Mouse (Mus musculus): ENCODE data around the gene Lrguk. TPM values are rescaled to one million over a fixed set of nuclear protein-coding genes. Genes with fewer than 3 reads are reported as not detected.
A peak's percentile ranks its signal among the peaks of the same experiment; 100 is the strongest.

Lrguk gene
- total RNA-seq (2021), result 1 to 10 TPM; 2.7 to 3.4 TPM

GRCm38 (mm10) chr6:34028933-34029745, at the start of gene Lrguk:
Gene Lrguk, plus strand, starts transcription at chr6:34029448.
- peak; percentile 86 to 87 for DNase-seq (ENCODE audit: low spot score in 2 of 2)
- intact Hi-C loops (cut with DNase I), result no loop called here

- intact Hi-C loops (cut with DNase I), result no loop called here
- DNase-seq (ENCODE audit: low spot score in 2 of 2), result no peak
These were observed 46.5 kb upstream of the Lrguk start for GRCm38 (mm10) chr6:33982709-33983108.

DNA sequence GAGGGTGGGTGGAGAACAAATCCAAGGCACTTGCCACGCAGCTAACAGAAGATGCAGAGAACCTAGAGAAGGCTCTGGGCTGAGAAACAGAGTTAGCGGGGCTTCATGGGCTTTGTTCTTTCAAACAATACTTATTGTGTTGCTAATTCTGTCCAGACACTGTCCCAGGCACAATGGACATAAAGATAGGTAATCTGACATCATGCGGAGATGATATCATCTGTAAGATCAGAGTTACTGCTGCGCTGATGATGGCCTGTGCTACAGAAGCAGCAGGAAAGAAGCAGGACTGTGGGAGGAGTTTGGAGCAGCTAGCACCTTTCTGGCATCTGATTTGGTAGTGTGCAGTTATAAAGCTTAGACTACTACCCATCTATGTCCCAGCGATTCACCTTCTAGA, 42.1 kb upstream of the Lrguk start:
- DNase-seq (ENCODE audit: low spot score in 2 of 2), result no peak
- intact Hi-C loops (cut with DNase I), result no loop called here

DNA sequence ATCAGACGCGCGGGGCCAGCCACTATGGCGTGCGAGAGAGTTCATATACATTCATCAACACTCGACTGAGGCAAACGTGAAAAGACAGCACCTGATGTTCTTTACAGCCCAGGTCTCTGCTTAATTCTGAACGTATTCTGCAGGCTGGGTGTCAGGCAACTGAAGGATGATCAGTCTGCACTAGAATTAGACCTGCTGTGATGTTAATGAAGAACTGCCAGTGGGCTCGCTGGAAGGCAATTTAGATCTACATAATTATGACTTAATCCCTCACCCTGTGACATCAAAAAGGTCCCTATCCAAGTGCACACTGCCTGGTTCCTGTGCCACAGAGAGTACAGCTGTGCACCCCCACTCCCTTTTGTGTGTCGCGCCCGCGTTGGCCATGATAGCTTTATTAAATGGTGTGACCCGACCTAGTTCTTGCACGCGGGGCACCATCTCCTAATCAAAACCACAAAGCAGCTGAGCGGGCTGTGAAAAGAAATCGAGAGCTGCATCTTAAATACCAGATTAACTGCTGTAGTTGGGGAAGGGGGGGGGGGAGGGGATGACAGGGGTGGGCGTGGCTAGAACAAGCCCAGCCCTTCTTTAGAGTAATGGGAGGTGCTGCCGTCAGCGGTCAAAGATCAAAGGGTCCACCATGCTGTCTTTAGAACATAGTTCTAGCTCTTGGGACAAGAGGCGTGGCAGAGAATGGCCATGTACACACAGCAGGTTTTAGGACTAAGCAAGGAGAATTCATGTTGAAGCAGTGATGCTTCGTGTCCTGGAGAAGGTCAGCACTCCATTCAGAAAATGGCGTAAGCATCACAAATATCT, 36.8 kb upstream of the Lrguk start:
- DNase-seq (ENCODE audit: low spot score in 2 of 2), result no peak
- intact Hi-C loops (cut with DNase I), result no loop called here

GRCm38 (mm10) chr6:33993842-33994241, 35.4 kb upstream of the Lrguk start:
- intact Hi-C loops (cut with DNase I), result no loop called here
- DNase-seq (ENCODE audit: low spot score in 2 of 2), result no peak

DNA sequence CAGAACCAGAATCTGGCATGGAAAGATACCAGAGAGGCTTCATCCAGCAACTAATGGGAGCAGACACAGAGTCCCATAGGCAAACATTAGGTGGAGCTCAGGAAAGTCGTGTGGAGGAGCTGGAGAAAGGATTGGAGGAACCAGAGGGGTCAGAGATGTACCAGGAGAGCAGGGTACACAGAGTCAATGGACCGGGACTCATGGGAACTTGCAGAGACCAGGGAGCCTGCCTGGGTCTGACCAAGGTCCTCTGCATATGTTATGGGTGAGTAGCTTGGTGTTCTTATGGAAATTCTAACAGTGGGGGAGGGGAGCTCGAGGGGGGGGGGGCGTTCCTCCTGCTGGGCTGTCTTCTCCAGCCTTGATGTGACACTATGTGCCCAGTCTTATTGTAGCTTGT, 30.7 kb upstream of the Lrguk start:
- intact Hi-C loops (cut with DNase I), result no loop called here
- no peak for DNase-seq (ENCODE audit: low spot score in 2 of 2)

DNA sequence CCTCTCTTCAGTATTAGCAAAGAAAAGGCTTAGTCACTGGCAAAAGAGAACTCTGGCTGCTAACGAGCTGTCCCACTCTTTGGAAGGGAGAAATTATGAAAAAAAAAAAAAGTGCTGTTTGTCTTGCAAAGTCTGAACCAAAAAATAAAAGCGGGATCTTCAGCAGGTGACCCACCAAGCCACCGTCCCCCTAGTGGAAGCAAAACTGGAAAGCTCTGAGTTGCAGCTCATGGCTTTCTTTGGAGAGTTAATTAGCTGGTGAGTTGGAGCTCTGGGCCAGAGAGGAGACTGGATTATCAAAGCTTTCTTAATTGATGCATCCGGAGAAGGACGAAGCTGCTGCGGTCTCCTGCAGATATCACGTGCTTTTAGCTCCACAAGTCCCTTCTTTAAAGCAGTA, 29.7 kb upstream of the Lrguk start:
- no peak for DNase-seq (ENCODE audit: low spot score in 2 of 2)
- intact Hi-C loops (cut with DNase I), result no loop called here

GRCm38 (mm10) chr6:34000644-34001043, 28.6 kb upstream of the Lrguk start:
- intact Hi-C loops (cut with DNase I), result no loop called here
- DNase-seq (ENCODE audit: low spot score in 2 of 2), result no peak

DNA sequence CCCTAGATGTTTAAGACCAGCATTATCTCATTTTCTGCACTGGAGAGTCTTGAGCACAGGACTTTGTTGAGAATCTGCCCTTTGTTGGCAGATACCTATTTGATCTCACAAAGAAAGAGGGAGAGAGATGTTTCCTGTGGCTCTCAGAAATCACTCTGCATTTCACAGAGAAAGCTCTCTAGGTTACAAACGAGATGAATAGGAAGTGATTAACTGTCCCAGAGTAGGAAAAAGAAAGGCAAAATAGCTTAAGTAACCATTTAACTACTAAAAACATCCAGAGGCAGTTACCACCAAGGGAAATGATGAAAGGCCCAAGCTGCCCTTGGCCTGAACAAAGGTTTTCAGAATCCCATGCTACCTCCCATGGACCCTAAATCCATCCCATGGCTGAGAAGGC, 26.2 kb upstream of the Lrguk start:
- DNase-seq (ENCODE audit: low spot score in 2 of 2), result no peak
- intact Hi-C loops (cut with DNase I), result no loop called here

DNA sequence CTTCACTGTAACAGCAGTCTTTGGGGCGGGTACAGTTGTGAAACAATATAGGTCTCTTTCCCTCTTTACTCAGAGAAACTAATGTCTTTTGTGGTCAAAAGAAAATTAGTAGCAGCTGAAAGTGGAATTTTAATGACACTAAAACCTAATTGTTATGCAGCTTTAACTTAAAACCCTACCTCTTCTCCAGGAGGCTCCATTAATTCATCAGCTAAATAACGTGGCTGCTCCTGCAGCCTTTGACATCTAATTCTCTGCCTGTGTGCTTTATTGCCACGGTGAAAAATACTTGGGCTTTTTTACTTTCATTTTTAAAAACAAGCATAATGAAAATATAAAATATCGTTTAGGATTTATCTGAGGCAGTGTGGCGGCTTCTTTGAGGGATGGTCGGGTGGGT, 15.8 kb upstream of the Lrguk start:
- no peak for DNase-seq (ENCODE audit: low spot score in 2 of 2)
- intact Hi-C loops (cut with DNase I), result no loop called here

- intact Hi-C loops (cut with DNase I), result no loop called here
- DNase-seq (ENCODE audit: low spot score in 2 of 2), result no peak
These were observed 439 bp downstream of the Lrguk start for GRCm38 (mm10) chr6:34029746-34030027.

GRCm38 (mm10) chr6:34034096-34034495, 4.8 kb downstream of the Lrguk start:
- DNase-seq (ENCODE audit: low spot score in 2 of 2), result no peak
- intact Hi-C loops (cut with DNase I), result no loop called here

GRCm38 (mm10) chr6:34034577-34035461, 5.6 kb downstream of the Lrguk start:
- no peak for DNase-seq (ENCODE audit: low spot score in 2 of 2)
- intact Hi-C loops (cut with DNase I), result no loop called here

GRCm38 (mm10) chr6:34040624-34041235, 11.5 kb downstream of the Lrguk start:
- peak; percentile 70 to 80 for DNase-seq (ENCODE audit: low spot score in 2 of 2)
- intact Hi-C loops (cut with DNase I), result no loop called here

GRCm38 (mm10) chr6:34041589-34042280, 12.5 kb downstream of the Lrguk start:
- no peak for DNase-seq (ENCODE audit: low spot score in 2 of 2)
- intact Hi-C loops (cut with DNase I), result no loop called here

DNA sequence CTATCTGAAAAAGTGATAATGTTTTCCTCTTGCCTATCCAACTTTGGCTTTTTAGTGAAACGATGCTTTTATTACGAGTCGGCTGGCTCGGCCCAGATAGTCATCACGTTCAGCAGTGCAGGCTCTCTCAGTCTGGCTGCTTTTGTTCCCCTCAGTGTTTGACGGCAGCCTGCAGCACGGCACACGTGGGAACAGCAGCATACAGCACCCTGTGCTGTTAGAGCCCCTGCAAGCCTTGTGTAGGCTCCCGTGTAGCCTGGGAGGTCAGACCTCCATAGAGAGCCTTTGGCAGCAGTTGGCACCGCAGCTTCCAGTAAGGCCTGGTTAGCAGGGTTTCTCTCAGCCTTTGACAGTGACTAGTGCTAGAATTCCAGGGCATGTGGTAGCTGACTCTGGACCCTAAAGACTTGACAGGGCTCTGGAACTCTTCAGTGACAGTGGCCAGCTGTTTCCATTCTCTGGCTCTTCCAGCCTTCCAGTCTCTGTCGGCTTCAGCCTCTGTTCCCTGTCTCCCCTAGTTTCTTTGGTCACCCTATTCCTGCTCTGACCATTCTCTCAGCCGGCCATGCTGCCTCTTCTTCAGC, 15.1 kb downstream of the Lrguk start:
- intact Hi-C loops (cut with DNase I), result no loop called here
- no peak for DNase-seq (ENCODE audit: low spot score in 2 of 2)

DNA sequence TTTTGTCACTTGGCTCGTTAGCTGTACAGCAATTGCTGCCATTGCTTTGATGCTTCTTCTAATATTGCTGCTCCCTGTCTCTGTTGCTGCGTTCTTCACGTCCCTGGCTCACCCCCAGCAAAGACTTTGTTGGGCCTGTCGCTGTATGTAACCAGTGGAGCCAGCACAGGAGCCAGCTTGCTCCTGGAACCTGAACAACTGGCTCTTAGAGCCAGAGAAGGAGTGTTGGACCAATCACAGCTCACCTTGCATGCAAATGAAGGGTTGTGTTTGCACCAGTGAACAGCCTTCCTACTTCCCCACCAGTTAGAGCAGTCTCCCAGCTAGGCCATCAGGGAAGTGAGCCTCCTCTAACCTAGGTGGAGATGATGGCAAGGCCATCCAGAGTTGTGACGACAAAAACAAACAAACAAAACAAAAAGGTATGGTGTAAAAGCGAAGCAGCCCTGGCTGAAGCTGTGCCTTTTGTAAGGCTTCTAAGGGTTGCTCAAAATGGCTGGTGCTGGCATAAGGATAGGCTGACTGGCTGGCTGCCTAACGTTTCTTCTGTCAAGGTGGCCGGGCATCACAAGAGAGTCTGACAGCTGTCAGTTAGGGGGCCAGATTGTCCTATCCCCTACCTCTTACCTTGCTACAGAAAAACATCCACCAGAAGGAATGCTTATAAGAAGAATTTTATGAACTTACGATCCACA, 15.7 kb downstream of the Lrguk start:
- DNase-seq (ENCODE audit: low spot score in 2 of 2), result no peak
- intact Hi-C loops (cut with DNase I), result no loop called here

GRCm38 (mm10) chr6:34046551-34047186, 17.4 kb downstream of the Lrguk start:
- DNase-seq (ENCODE audit: low spot score in 2 of 2), result no peak
- intact Hi-C loops (cut with DNase I), result no loop called here
